Mouse (Mus musculus) liver, embryonic 14.5 days (tissue): ENCODE measurements around the gene Pmepa1. TPM values are rescaled to one million over a fixed set of nuclear protein-coding genes. Genes with fewer than 3 reads are reported as not detected.

Source experiments
- ATAC-seq: fragments of 200-750 bp; cut with Nextera tagmentation; 2 replicates; pipeline ENCODE4 v1.8.0; 2017; ENCODE audit warnings: moderate number of reproducible peaks, mild to moderate bottlenecking, moderate library complexity; ENCODE audit not compliant: insufficient read depth
- DNase-seq, 3 experiments: peaks; one replicate each; pipeline ENCODE4 v3.0.0-alpha.2; 2012 to 2013; ENCODE audit warnings: low read depth in 3 of 3, low spot score in 3 of 3
- H3K27ac ChIP-seq: fragments of 300-500 bp; sonication (generic); 2 replicates; pipeline ENCODE4 v1.5.1; 2014; ENCODE audit warnings: moderate library complexity, mild to moderate bottlenecking, control low read depth, inconsistent platforms
- H3K27me3 ChIP-seq: fragments of 300-500 bp; sonication (generic); 2 replicates; pipeline ENCODE4 v1.6.1; 2014; ENCODE audit warnings: mild to moderate bottlenecking, low read length, moderate library complexity; ENCODE audit not compliant: control insufficient read depth, insufficient read depth
- H3K36me3 ChIP-seq: fragments of 300-500 bp; sonication (generic); replicated peaks from 2 replicates; pipeline ENCODE4 v1.6.1; 2014; ENCODE audit warnings: low read depth; ENCODE audit not compliant: control insufficient read depth, insufficient read depth
- H3K4me1 ChIP-seq, 2 experiments: fragments of 200-500 bp in 1 of 2; fragments of 300-500 bp in 1 of 2; sonication (generic) in 1 of 2; replicated peaks; 2 replicates each; pipeline ENCODE4 v1.6.1; 2012 to 2014; ENCODE audit warnings: antibody characterized with exemption in 1 of 2, inconsistent platforms in 1 of 2, low read length in 1 of 2; ENCODE audit not compliant: control insufficient read depth in 2 of 2, insufficient read depth in 2 of 2
- H3K4me2 ChIP-seq: fragments of 300-500 bp; sonication (generic); 2 replicates; pipeline ENCODE4 v1.6.1; 2014; ENCODE audit warnings: low read depth, mild to moderate bottlenecking, control low read depth, moderate library complexity
- H3K4me3 ChIP-seq, 2 experiments: fragments of 200-500 bp in 1 of 2; fragments of 300-500 bp in 1 of 2; sonication (generic) in 1 of 2; 2 replicates each; pipeline ENCODE4 v1.5.1; 2012 to 2014; ENCODE audit warnings: low read depth in 2 of 2, low read length in 2 of 2, mild to moderate bottlenecking in 2 of 2, control low read depth in 1 of 2, inconsistent platforms in 1 of 2, moderate library complexity in 1 of 2; ENCODE audit not compliant: insufficient read depth in 1 of 2
- H3K9ac ChIP-seq: fragments of 300-500 bp; sonication (generic); replicated peaks from 2 replicates; pipeline ENCODE4 v1.6.1; 2014; ENCODE audit warnings: mild to moderate bottlenecking, control low read depth, moderate library complexity
- H3K9me3 ChIP-seq: fragments of 300-500 bp; sonication (generic); 2 replicates; pipeline ENCODE4 v1.6.1; 2016; ENCODE audit warnings: low read length, mixed read lengths; ENCODE audit not compliant: control insufficient read depth
- CTCF ChIP-seq: IDR thresholded peaks from 2 replicates; pipeline ENCODE4 v1.5.1; 2016; ENCODE audit warnings: antibody characterized with exemption, low read depth, control low read depth
- EP300 ChIP-seq: IDR thresholded peaks from 2 replicates; pipeline ENCODE4 v1.6.1; 2016; ENCODE audit warnings: antibody characterized with exemption, low read depth
- WGBS: fragments of 180-500 bp; shearing (Covaris S2); extraction: QIAGEN DNeasy Blood & Tissue Kit; methylation state at CpG from one replicate; pipeline ENCODE4 v1.1.7; 2014; ENCODE audit not compliant: insufficient replicate concordance; 5-methylcytosine and 5-hydroxymethylcytosine counted together
- polyA plus RNA-seq, 2 experiments: library from polyadenylated mRNA; depleted of rRNA in 1 of 2; stranded (reverse) in 1 of 2; unstranded in 1 of 2; fragments of >200 nt; fragmentation: Nextera tagmentation in 1 of 2; extraction: Ambion mirVana in 1 of 2; gene quantifications; 2 replicates each; pipeline versions ENCODE4 v1.2.1 to v1.2.3; 2012 to 2014

The Pmepa1 gene
- polyA plus RNA-seq, 2 experiments = 0.04 to 0.20 TPM

DNA sequence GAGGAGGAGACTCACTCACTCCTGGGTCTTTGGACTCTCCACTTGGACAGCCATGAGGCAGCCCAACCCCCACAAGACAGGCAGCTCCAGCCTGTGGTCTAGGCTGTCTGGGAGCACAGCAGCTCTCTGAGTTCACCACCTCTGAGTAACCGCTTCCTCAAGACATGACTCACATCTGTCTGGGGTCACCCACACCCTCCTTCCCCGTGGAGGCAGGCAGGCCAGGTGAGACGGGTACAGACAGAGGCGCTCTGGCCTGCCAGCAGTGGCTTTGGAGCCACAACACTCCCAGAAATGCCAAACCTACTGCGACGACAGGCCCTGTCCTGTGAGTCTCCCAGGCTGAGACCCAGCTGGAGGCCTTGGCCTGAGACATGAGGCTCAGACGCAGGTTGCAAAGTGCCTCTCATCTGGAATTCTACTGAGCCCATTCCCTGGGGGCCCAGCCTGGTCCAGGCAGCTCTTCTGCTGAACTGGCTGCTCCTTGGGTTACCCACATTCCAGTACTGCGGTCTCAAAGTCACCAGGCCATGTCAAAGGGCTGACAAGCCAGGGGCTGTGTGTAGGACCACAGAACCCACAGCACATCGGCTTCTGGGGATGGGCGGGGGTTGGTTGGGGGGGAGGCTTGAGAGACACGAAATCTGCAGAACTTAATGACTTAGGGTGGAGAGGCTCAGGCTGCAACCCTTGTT is 12.6 kb downstream of the Pmepa1 start:
- Histone ChIP-seq H3K4me1 (no peaks in the 10 kb centered on the region), H3K4me2 (no peak overlapping the region), H3K36me3 (no peaks in the 10 kb centered on the region), H3K9me3 (no peaks in the 10 kb centered on the region), H3K27ac (no peak overlapping the region), H3K9ac (no peak overlapping the region), H3K4me3 (no peak overlapping the region), H3K27me3 (no peaks in the 10 kb centered on the region)
- ATAC-seq (no peak), DNase-seq (no peak)
- TF ChIP-seq CTCF (no peak), EP300 (no peak)
- WGBS = 28% methylated on average over 11 of the region's 11 CpGs

DNA sequence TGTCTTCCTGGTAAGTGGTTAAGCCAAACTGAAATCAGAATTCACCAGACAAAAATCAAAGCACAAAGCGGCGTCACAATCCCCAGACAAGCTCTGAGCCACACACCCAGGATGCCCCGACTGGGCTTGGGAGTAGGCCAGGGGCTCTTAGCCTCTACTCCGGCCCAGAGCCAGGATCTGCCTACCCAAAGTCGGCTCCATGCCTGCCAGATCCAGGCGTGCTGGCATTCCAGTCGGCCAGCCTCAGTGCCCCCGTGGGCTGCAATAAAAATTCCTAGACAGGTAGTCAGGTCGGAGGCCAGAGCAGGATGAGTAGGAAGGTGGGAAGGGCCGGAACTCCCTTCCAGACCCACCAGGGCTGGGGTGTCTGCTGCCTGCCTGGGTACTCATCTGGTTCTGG is 14.8 kb downstream of the Pmepa1 start:
- H3K9ac ChIP-seq = no peak overlapping the region
- no peaks in the 10 kb centered on the region for H3K4me1 ChIP-seq
- no peaks in the 10 kb centered on the region for H3K9me3 ChIP-seq
- ATAC-seq (no peak), DNase-seq (no peak)
- TF ChIP-seq EP300 (no peak), CTCF (no peak)
- H3K4me3 ChIP-seq = no peak overlapping the region
- H3K27ac ChIP-seq = no peak overlapping the region
- no peaks in the 10 kb centered on the region for H3K36me3 ChIP-seq
- 51% methylated on average over 10 of the region's 10 CpGs for WGBS
- no peaks in the 10 kb centered on the region for H3K27me3 ChIP-seq
- H3K4me2 ChIP-seq = no peak overlapping the region

DNA sequence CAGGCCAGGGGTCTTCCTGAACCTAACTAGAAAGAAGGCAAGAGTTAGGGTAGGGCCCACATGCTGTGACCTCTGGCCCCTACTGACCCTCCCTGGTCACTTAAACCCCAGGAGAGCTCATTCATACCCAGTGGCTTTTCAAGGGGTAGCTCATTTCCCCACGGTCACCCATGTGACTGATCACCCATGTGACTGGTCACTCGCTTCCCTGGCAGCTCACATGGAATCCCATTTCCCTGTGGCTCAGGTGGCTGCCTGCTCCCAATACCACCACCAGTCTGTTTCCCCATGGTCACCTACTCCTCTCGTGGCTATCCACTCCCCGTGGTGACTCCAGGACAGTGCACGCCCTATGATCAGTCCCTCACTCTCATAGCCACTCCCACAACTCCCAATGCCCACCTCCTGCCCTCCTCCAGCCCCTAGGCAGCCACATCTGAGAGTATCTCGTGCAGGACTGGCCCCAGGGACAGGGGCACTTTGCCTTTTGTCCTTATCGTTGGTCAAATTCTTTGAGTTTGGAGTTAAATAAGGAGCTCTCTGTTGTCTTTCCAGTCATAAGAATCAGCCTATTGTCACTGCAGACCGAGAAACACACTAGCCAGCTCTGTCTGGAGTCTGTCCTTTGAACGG is 17.8 kb downstream of the Pmepa1 start:
- Histone ChIP-seq H3K27ac (no peak overlapping the region), H3K4me1 (no peaks in the 10 kb centered on the region), H3K4me2 (no peak overlapping the region), H3K4me3 (no peak overlapping the region), H3K9ac (no peak overlapping the region), H3K9me3 (no peaks in the 10 kb centered on the region), H3K27me3 (no peaks in the 10 kb centered on the region), H3K36me3 (no peaks in the 10 kb centered on the region)
- no peak for DNase-seq
- TF ChIP-seq EP300 (no peak), CTCF (no peak)
- WGBS = 39% methylated on average over 9 of the region's 9 CpGs
- ATAC-seq = no peak

DNA sequence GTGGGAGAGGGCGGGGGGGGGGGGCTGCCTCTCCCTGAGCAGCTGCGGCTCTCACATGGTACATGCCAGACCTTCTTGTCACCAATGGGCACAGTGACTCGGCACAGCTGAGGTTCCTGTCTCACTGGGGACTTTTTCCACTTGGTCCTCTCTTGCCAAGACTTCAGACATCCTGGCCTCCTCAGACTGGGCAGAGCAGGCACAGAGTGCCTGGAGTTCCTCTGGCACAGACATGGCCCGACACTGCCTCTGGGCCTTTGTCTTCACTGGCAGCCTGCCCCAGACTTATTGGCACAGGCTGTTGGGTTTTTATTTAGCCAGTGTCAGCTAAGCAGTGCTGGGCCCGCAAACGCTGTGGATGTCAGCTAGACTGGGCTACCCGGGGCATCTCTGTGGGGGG is 18.7 kb downstream of the Pmepa1 start:
- 37% methylated on average over 6 of the region's 7 CpGs for WGBS
- ATAC-seq = no peak
- no peak for DNase-seq
- no peaks in the 10 kb centered on the region for H3K36me3 ChIP-seq
- H3K9me3 ChIP-seq = no peaks in the 10 kb centered on the region
- H3K27ac ChIP-seq = no peak overlapping the region
- H3K27me3 ChIP-seq = no peaks in the 10 kb centered on the region
- H3K9ac ChIP-seq = no peak overlapping the region
- H3K4me3 ChIP-seq = no peak overlapping the region
- TF ChIP-seq EP300 (no peak), CTCF (no peak)
- H3K4me1 ChIP-seq = no peaks in the 10 kb centered on the region
- H3K4me2 ChIP-seq = no peak overlapping the region

DNA sequence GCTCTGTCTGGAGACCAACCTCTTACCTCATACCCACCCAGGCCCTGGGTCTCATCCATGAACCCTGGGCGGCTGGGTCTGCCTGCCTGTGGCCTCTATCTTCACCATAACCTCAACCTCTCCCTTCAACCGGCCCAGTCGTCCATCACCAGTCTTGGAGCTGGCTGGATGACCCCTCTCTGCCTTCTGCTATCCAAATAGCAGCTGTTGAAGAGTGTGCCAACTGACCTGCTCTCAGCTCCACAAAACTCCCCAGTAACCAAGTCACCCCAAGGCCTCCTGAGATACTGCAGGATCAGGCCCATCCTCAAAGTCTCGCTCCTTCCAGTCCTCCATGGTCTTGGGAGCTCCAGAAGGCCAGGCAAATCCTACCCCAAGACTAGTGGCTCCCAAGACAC is 19.8 kb downstream of the Pmepa1 start:
- Histone ChIP-seq H3K4me2 (no peak overlapping the region), H3K4me1 (no peaks in the 10 kb centered on the region), H3K27me3 (no peaks in the 10 kb centered on the region), H3K9ac (no peak overlapping the region), H3K36me3 (no peaks in the 10 kb centered on the region), H3K4me3 (no peak overlapping the region), H3K27ac (no peak overlapping the region), H3K9me3 (no peaks in the 10 kb centered on the region)
- DNase-seq (no peak), ATAC-seq (no peak)
- TF ChIP-seq EP300 (no peak), CTCF (no peak)
- WGBS = 40% methylated on average over 4 of the region's 4 CpGs
